25 mouse cellular contexts compared by ENCODE assay signal in the genomic region with DNA sequence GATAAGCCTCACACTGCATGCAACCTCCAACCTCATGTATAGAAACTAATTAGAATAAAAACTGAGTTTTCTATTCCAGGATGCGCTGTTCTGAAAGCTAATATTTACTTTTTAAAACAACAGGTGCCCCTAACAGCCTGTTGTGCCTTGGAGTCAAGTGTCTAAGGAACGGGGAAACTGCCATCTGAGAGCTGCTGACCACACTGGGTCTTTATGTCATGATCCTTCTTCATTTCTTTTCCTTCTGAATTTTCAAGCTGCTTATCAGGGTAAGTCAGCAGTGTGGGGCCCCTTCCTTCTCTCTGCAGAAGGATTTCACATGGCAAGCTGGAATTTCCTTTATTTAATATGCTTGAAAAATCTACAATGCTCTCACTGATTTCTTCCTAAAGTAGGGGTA.
DNase-seq lines count a peak whose midpoint lies in the region; ATAC-seq lines count a peak whose summit lies in the region.
"Had no signal": no experiment of that assay in that cellular context is flagged by ENCODE, and none has a peak within 500 bp of the region (broad histone marks: within the 10 kb centered on the region; RNA-seq: fewer than 3 reads in every experiment).

No protein-coding gene starts in this region.

- H3K4me3 ChIP-seq in heart, embryonic 10.5 days, result no peak overlapping the region
- H3K4me3 ChIP-seq in heart, embryonic 12.5 days, result no peak overlapping the region
- H3K4me3 ChIP-seq in megakaryocyte, embryonic 14.5 days (replicated peaks), result peak overlapping the region; percentile 23
- H3K4me3 ChIP-seq in forebrain, embryonic 12.5 days (replicated peaks), result no peak overlapping the region
- H3K4me3 ChIP-seq: forebrain, embryonic 10.5 days; gastrocnemius, adult 2 months; hindbrain, embryonic 10.5 days; hindbrain, embryonic 13.5 days; intestine, embryonic 15.5 days had no signal

- H3K27ac ChIP-seq in heart, embryonic 10.5 days, result 0 out of 2 replicates have a peak overlapping the region, but pooled peaks have one; percentile 42
- no peak overlapping the region for H3K27ac ChIP-seq in heart, embryonic 12.5 days (ENCODE audit: poor library complexity, severe bottlenecking)
- H3K27ac ChIP-seq in forebrain, embryonic 12.5 days, result no peak overlapping the region
- H3K27ac ChIP-seq: forebrain, embryonic 10.5 days; gastrocnemius, adult 2 months; hindbrain, embryonic 10.5 days; hindbrain, embryonic 13.5 days; intestine, embryonic 15.5 days had no signal

- H3K27me3 ChIP-seq in heart, embryonic 10.5 days (ENCODE audit: insufficient read depth, poor library complexity, severe bottlenecking), result no peaks in the 10 kb centered on the region
- no peaks in the 10 kb centered on the region for H3K27me3 ChIP-seq in heart, embryonic 12.5 days (replicated peaks)
- H3K27me3 ChIP-seq in megakaryocyte, embryonic 14.5 days (replicated peaks), result peaks cover 26% of the 10 kb centered on the region
- no peaks in the 10 kb centered on the region for H3K27me3 ChIP-seq in forebrain, embryonic 12.5 days
- H3K27me3 ChIP-seq: hindbrain, embryonic 13.5 days; intestine, embryonic 15.5 days had no signal

- peaks cover 7% of the 10 kb centered on the region; the same call in 1 of the 2 replicates for H3K4me1 ChIP-seq in heart, embryonic 10.5 days
- 0 out of 2 replicates have a peak, but pooled peaks cover 4% of the 10 kb centered on the region for H3K4me1 ChIP-seq in heart, embryonic 12.5 days (replicated peaks)
- H3K4me1 ChIP-seq in megakaryocyte, embryonic 14.5 days, result peaks cover 22% of the 10 kb centered on the region
- no peaks in the 10 kb centered on the region for H3K4me1 ChIP-seq in forebrain, embryonic 12.5 days
- H3K4me1 ChIP-seq: forebrain, embryonic 10.5 days; intestine, embryonic 15.5 days had no signal

- DNase-seq in heart, embryonic 10.5 days (ENCODE audit: low spot score), result no peak
- DNase-seq: adrenal gland, adult 2 months; adrenal gland, postnatal 25 days; cerebellum, adult 11-12 months; cerebellum, adult 8-10 months; cerebellum, postnatal 10 days; cerebellum, postnatal 36 days; forebrain, postnatal 0 days; gastrocnemius, adult 2 months; gastrocnemius, postnatal 14 days; heart, adult 18-20 months; kidney, adult 2 months had no signal

- ATAC-seq in heart, embryonic 12.5 days (ENCODE audit: insufficient number of reproducible peaks, low FRiP score), result no peak; the same call in 1 of the 2 replicates
- ATAC-seq in megakaryocyte, adult 5-6 weeks (ENCODE audit: poor library complexity, severe bottlenecking), result no peak
- ATAC-seq in common myeloid progenitor, adult 5-6 weeks (replicated peaks; ENCODE audit: low read depth, poor library complexity, severe bottlenecking), result peak; percentile 65
- no peak for ATAC-seq in forebrain, embryonic 12.5 days (ENCODE audit: low FRiP score)
- ATAC-seq: CD4-positive, CD25-positive, alpha-beta regulatory T cell, adult 4 months; forebrain, embryonic 14.5 days; forebrain, postnatal 0 days; hindbrain, embryonic 16.5 days; intestine, embryonic 15.5 days had no signal

- H3K9me3 ChIP-seq in heart, embryonic 10.5 days, result no peaks in the 10 kb centered on the region
- H3K9me3 ChIP-seq in heart, embryonic 12.5 days (replicated peaks), result peaks cover 3% of the 10 kb centered on the region; the same call in 1 of the 2 replicates
- H3K9me3 ChIP-seq in megakaryocyte, embryonic 14.5 days, result peaks cover 9% of the 10 kb centered on the region; the same call in 1 of the 2 replicates
- H3K9me3 ChIP-seq in forebrain, embryonic 12.5 days, result no peaks in the 10 kb centered on the region
- H3K9me3 ChIP-seq: forebrain, embryonic 10.5 days; hindbrain, embryonic 10.5 days; hindbrain, embryonic 13.5 days; intestine, embryonic 15.5 days had no signal

- H3K4me2 ChIP-seq in heart, embryonic 12.5 days, result no peak overlapping the region
- H3K4me2 ChIP-seq in forebrain, embryonic 12.5 days, result no peak overlapping the region
- H3K4me2 ChIP-seq: heart, embryonic 11.5 days; hindbrain, embryonic 13.5 days; intestine, embryonic 15.5 days had no signal

- 69% methylated on average over 2 of the region's 2 CpGs for WGBS in heart, embryonic 10.5 days
- 59% methylated on average over 2 of the region's 2 CpGs for WGBS in heart, embryonic 12.5 days
- WGBS in forebrain, embryonic 12.5 days, result 77% methylated on average over 2 of the region's 2 CpGs

- H3K9ac ChIP-seq in heart, embryonic 12.5 days, result no peak overlapping the region
- no peak overlapping the region for H3K9ac ChIP-seq in forebrain, embryonic 12.5 days
- H3K9ac ChIP-seq: forebrain, postnatal 0 days; hindbrain, embryonic 13.5 days; intestine, embryonic 15.5 days had no signal

- H3K36me3 ChIP-seq in heart, embryonic 10.5 days, result no peaks in the 10 kb centered on the region
- no peaks in the 10 kb centered on the region for H3K36me3 ChIP-seq in heart, embryonic 12.5 days
- no peaks in the 10 kb centered on the region for H3K36me3 ChIP-seq in megakaryocyte, embryonic 14.5 days (replicated peaks; ENCODE audit: low read length)
- no peaks in the 10 kb centered on the region for H3K36me3 ChIP-seq in forebrain, embryonic 12.5 days (replicated peaks)
- H3K36me3 ChIP-seq: forebrain, embryonic 10.5 days; hindbrain, embryonic 10.5 days; hindbrain, embryonic 13.5 days; intestine, embryonic 15.5 days had no signal
